Mouse (Mus musculus): ENCODE results near the gene Plcg1.

The Plcg1 gene

GRCm38 (mm10) chr2:160736466-160736865, 5.4 kb downstream of the Plcg1 start:
- no peak for DNase-seq

GRCm38 (mm10) chr2:160738354-160738753, 7.3 kb downstream of the Plcg1 start:
- peak; percentile 66 to 81 for DNase-seq

GRCm38 (mm10) chr2:160739647-160740356, 8.7 kb downstream of the Plcg1 start:
- peak in 1 of 2 experiments; percentile 43 for DNase-seq

- no peak for DNase-seq
Measured at GRCm38 (mm10) chr2:160740521-160741156, 9.5 kb downstream of the Plcg1 start.

- DNase-seq, result no peak
Measured at GRCm38 (mm10) chr2:160741580-160741979, 10.5 kb downstream of the Plcg1 start.

GRCm38 (mm10) chr2:160742161-160742609, 11.1 kb downstream of the Plcg1 start:
- DNase-seq, result no peak

- peak; percentile 76 to 83 for DNase-seq
Measured at GRCm38 (mm10) chr2:160744040-160744822, 13.1 kb downstream of the Plcg1 start.

GRCm38 (mm10) chr2:160744823-160745210, 13.7 kb downstream of the Plcg1 start:
- DNase-seq, result peak in 1 of 2 experiments; percentile 50

GRCm38 (mm10) chr2:160745497-160745896, 14.4 kb downstream of the Plcg1 start:
- no peak for DNase-seq

GRCm38 (mm10) chr2:160746637-160747036, 15.5 kb downstream of the Plcg1 start:
- no peak for DNase-seq

GRCm38 (mm10) chr2:160747075-160747474, 16.0 kb downstream of the Plcg1 start:
- DNase-seq, result no peak

GRCm38 (mm10) chr2:160756583-160757203, 25.6 kb downstream of the Plcg1 start:
- DNase-seq, result no peak

- DNase-seq, result peak; percentile 50
Measured at GRCm38 (mm10) chr2:160760433-160761184, 29.5 kb downstream of the Plcg1 start.

GRCm38 (mm10) chr2:160763816-160764215, 32.7 kb downstream of the Plcg1 start:
- no peak for DNase-seq

GRCm38 (mm10) chr2:160764386-160764785, 33.3 kb downstream of the Plcg1 start:
- no peak for DNase-seq

GRCm38 (mm10) chr2:160765096-160765495, 34.0 kb downstream of the Plcg1 start:
- no peak for DNase-seq

- peak; percentile 55 to 70 for DNase-seq
Measured at GRCm38 (mm10) chr2:160766371-160766771, 35.3 kb downstream of the Plcg1 start.

GRCm38 (mm10) chr2:160767201-160767600, 36.1 kb downstream of the Plcg1 start:
- DNase-seq, result no peak

- no peak for DNase-seq
Measured at GRCm38 (mm10) chr2:160768097-160768695, 37.1 kb downstream of the Plcg1 start.

- no peak for DNase-seq
Measured at GRCm38 (mm10) chr2:160768997-160769396, 37.9 kb downstream of the Plcg1 start.

- no peak for DNase-seq
Measured at GRCm38 (mm10) chr2:160770409-160770808, 39.3 kb downstream of the Plcg1 start.

GRCm38 (mm10) chr2:160770871-160771270, 39.8 kb downstream of the Plcg1 start:
- DNase-seq, result no peak

Measured in lung, postnatal 4 days (tissue).